Mouse (Mus musculus) heart, postnatal 14 days (tissue): ENCODE results near the gene Myh14. TPM values are rescaled to one million over a fixed set of nuclear protein-coding genes. Genes with fewer than 3 reads are reported as not detected.

ENCODE experiments used
- DNase-seq, 2 experiments: peaks; one replicate each; pipeline ENCODE4 v3.0.0; 2021 to 2022
- intact Hi-C: fragments of 180-260 bp; cut with DNase I; formaldehyde crosslinking; loops from one replicate; pipeline ENCODE4 v1.15.1; 2025
- total RNA-seq, 2 experiments: library from RNA; stranded (reverse); gene quantifications; 2 replicates each; pipeline ENCODE4 v1.2.3; 2021

The Myh14 gene
- total RNA-seq, 2 experiments from 2014 or later, result 55.0 to 72.4 TPM

GRCm38 (mm10) chr7:44586930-44587329 is 83.7 kb downstream of the Myh14 start:
- intact Hi-C loops, result no loop called here
- peak; percentile 17 to 47 for DNase-seq

GRCm38 (mm10) chr7:44586518-44586917 is 84.1 kb downstream of the Myh14 start:
- DNase-seq, result no peak
- intact Hi-C loops, result no loop called here

DNA sequence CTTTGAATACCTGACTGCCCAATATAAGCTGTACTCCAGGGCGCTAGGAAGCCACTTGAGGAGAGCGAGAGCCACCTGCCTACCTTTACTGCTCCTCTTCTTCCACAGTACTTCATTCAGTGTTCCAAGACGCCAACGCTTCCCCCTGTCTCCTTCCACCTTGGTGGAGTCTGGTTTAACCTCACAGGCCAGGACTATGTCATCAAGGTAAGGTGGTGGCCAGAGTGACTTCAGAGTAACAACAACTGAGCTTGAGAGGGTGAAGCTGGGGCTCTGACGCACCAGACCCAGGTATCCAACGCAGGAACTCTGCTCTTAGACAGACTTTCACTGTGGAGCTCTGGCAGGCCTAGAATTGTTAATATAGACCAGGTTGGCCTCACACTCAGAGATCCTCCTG is 85.0 kb downstream of the Myh14 start:
- DNase-seq, result no peak
- intact Hi-C loops, result no loop called here

DNA sequence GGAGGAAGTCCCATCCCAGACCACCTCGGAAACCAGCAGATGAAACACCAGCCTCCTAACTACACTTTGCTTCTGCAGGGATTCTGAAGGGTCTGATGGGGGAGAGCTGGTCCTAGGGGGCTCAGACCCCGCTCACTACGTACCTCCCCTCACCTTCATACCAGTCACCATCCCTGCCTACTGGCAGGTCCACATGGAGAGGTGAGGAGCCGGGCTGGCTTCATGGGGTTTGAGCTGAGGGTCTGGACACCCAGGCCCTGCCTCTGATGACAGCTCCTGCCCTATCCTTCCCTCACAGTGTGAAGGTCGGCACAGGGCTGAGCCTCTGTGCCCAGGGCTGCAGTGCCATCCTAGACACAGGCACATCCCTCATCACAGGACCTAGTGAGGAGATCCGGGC is 85.7 kb downstream of the Myh14 start:
- intact Hi-C loops, result no loop called here
- no peak for DNase-seq

GRCm38 (mm10) chr7:44584265-44584804 is 86.3 kb downstream of the Myh14 start:
- intact Hi-C loops, result no loop called here

GRCm38 (mm10) chr7:44583146-44583545 is 87.5 kb downstream of the Myh14 start:
- intact Hi-C loops, result no loop called here
- no peak for DNase-seq

More at GRCm38 (mm10) chr7:44584265-44584804, 86.3 kb downstream of the Myh14 start:
- no peak for DNase-seq

DNA sequence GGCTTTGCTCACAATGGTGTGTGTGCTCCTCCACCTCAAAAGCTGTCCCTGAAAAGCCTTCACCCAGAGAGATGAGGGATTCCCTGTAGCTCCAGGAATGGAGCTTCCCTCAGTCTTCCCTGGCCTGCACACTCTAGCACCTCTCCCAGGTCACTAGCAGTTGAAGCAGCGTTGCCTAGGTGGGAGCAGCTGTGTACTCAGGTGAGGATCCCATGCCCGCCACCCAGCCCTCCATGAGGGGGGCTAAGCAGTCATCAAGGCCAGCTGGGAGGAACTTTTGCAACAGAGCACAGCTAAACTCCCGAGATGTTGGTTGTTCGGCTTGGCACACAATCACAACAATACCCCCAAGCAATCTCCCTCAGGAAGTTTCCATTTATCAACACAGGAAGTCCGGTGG is 87.9 kb downstream of the Myh14 start:
- intact Hi-C loops, result no loop called here
- DNase-seq, result no peak

GRCm38 (mm10) chr7:44581637-44582036 is 89.0 kb downstream of the Myh14 start:
- intact Hi-C loops, result no loop called here
- DNase-seq, result no peak

- DNase-seq, result no peak
- intact Hi-C loops, result no loop called here
These were observed 94.3 kb downstream of the Myh14 start for GRCm38 (mm10) chr7:44576333-44576844.

GRCm38 (mm10) chr7:44572956-44573484 is 97.6 kb downstream of the Myh14 start:
- intact Hi-C loops, result no loop called here
- DNase-seq, result no peak

- DNase-seq, result no peak
- intact Hi-C loops, result no loop called here
These were observed 98.4 kb downstream of the Myh14 start, which contains the start of gene Napsa for GRCm38 (mm10) chr7:44572213-44572701. Gene Napsa (plus strand): TSS chr7:44572380.

DNA sequence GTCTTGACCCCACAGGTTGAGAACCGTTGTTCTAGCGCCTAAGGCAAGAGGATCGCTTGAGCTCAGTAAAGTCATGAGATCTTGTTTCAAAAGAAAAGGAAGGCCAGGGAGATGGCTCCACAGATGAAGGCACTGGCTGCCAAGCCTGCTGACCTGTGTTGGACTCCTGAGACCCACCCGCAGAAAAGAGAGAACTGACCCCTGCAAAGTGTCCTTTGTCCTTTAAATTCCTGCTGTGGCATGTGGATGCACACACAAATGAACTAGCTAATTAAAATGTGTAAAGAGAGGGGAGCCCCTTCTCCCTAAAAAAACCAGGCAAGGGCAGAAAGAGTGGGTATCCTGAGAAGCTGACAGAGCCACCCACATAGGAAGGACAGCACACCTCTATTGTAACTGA is 98.8 kb downstream of the Myh14 start:
- intact Hi-C loops, result no loop called here
- DNase-seq, result no peak

DNA sequence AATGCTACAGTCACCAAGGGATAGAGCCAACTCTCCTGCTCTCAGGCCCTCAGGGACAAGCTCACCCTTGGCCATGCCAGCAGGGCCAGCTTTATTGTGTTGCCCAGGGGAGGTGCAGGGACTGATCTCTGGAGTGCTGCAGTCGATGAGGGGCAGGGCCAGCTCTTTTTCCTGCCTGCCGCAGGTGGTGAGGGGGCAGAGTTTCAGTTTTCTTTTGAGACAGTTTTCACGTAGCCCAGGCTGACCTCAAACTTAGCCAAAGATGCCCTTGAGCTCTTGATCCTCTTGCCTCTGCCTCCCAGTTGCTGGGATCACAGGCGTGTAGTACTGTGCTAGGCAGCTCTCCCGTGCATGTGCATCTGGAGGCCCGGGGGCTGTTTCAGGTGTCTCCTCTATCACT is 99.7 kb downstream of the Myh14 start:
- no peak for DNase-seq
- intact Hi-C loops, result no loop called here

GRCm38 (mm10) chr7:44568803-44569202 is 101.8 kb downstream of the Myh14 start:
- intact Hi-C loops, result no loop called here
- no peak for DNase-seq

- no peak for DNase-seq
- intact Hi-C loops, result no loop called here
These were observed 105.2 kb downstream of the Myh14 start for GRCm38 (mm10) chr7:44565414-44565813.

GRCm38 (mm10) chr7:44564486-44564885 is 106.2 kb downstream of the Myh14 start:
- intact Hi-C loops, result no loop called here
- no peak for DNase-seq

DNA sequence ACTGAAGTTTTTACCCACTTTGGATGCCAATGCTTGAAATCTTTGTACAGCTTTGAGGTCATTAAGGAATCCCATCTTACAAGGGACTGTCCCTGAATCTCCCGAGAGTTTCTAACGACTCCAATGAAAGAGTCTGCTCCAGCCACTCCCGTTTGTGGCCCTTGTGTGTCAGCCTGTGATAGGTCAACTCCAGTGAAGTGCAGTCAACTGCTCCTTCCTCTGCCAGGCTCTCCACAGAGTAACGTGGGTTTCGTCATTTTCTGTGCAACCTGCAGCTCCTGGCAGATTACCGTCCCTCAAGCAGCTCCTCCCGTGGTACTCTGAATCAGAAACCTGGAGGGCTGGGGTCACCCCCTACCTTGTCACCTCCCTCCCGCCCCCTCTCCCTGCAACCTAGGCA is 107.4 kb downstream of the Myh14 start:
- intact Hi-C loops, result no loop called here
- DNase-seq, result no peak

DNA sequence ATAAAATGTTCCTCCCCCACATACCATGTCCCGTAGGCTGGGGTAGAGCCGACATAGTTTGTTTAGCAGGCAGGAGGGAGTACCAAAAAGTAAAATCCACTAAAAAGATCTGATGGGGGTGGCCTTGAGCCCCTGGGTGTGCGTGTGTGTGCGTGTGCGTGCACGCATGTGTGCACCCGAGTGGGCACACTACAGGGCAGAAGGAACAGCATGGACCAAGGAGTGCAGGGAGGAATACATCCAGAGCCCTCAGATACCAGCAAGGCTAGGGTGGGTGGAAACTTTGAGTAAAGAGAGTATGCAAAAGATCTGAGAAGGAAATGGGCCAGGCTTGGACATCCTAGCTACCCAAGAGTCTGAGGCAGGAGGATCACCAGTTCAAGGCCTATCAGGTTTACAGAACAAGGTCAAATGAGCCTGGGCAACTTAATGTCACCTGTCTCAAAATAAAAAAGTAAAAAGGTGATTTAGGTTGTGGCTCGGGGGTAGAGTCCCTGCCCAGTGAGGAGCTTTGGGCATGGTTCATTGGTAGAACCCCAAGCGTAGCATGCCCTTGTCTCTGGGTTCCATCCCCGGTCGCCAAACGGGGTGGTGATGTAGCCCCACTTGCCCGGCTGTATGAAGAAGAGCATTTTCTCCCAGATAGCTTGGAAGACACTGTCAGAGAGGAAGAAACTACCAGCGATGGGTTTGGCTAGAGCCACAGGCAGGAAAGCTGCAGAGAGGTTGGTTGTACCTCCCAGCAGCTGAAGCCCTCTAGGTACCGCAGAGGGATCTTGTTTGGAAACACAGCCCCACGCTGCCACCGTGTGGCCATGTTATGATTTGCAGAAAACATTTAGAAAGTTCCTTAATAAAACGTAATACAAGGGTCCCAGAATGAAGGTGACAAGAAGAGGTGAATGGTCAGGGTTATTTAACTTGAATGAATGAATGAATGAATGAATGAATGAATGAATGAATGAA is 109.9 kb downstream of the Myh14 start:
- DNase-seq, result peak; percentile 80 to 84
- intact Hi-C loops, result loop anchor here (2.0 kb wide), 3 partner anchors 30 to 56 kb away; partner anchors contain the start of gene Kcnc3

- intact Hi-C loops, result loop anchor here (10.0 kb wide), 2 partner anchors 183 to 293 kb away; partner anchors contain the start of gene Gm15517
- no peak for DNase-seq
These were observed 113.0 kb downstream of the Myh14 start for GRCm38 (mm10) chr7:44557629-44558028.
